Mouse (Mus musculus): Measurements from ENCODE around the gene Lpp.

Lpp gene

GRCm38 (mm10) chr16:24560998-24561397 is 167.7 kb downstream of the Lpp start:
- no peak for DNase-seq (ENCODE audit: low read depth)

GRCm38 (mm10) chr16:24561602-24562001 is 168.3 kb downstream of the Lpp start:
- no peak for DNase-seq (ENCODE audit: low read depth)

- DNase-seq (ENCODE audit: low read depth) = no peak
Measured at GRCm38 (mm10) chr16:24565311-24565710, 172.0 kb downstream of the Lpp start.

GRCm38 (mm10) chr16:24566277-24566676 is 173.0 kb downstream of the Lpp start:
- no peak for DNase-seq (ENCODE audit: low read depth)

- no peak for DNase-seq (ENCODE audit: low read depth)
Measured at GRCm38 (mm10) chr16:24567562-24567961, 174.3 kb downstream of the Lpp start.

- no peak for DNase-seq (ENCODE audit: low read depth)
Measured at GRCm38 (mm10) chr16:24568061-24568460, 174.8 kb downstream of the Lpp start.

- no peak for DNase-seq (ENCODE audit: low read depth)
Measured at GRCm38 (mm10) chr16:24569681-24570080, 176.4 kb downstream of the Lpp start.

GRCm38 (mm10) chr16:24576999-24577398 is 183.7 kb downstream of the Lpp start:
- no peak for DNase-seq (ENCODE audit: low read depth)

- DNase-seq (ENCODE audit: low read depth) = no peak
Measured at GRCm38 (mm10) chr16:24577798-24578197, 184.5 kb downstream of the Lpp start.

GRCm38 (mm10) chr16:24582847-24583246 is 189.5 kb downstream of the Lpp start:
- no peak for DNase-seq (ENCODE audit: low read depth)

- DNase-seq (ENCODE audit: low read depth) = no peak
Measured at GRCm38 (mm10) chr16:24593535-24593934, 200.2 kb downstream of the Lpp start.

GRCm38 (mm10) chr16:24594508-24594907 is 201.2 kb downstream of the Lpp start:
- no peak for DNase-seq (ENCODE audit: low read depth)

- no peak for DNase-seq (ENCODE audit: low read depth)
Measured at GRCm38 (mm10) chr16:24595493-24595892, 202.2 kb downstream of the Lpp start.

- DNase-seq (ENCODE audit: low read depth) = no peak
Measured at GRCm38 (mm10) chr16:24598567-24598966, 205.3 kb downstream of the Lpp start.

- no peak for DNase-seq (ENCODE audit: low read depth)
Measured at GRCm38 (mm10) chr16:24599766-24600165, 206.5 kb downstream of the Lpp start.

- DNase-seq (ENCODE audit: low read depth) = no peak
Measured at GRCm38 (mm10) chr16:24600260-24600948, 207.1 kb downstream of the Lpp start.

GRCm38 (mm10) chr16:24603342-24603741 is 210.0 kb downstream of the Lpp start:
- DNase-seq (ENCODE audit: low read depth) = no peak

GRCm38 (mm10) chr16:24607896-24608457 is 214.7 kb downstream of the Lpp start:
- DNase-seq (ENCODE audit: low read depth) = no peak

GRCm38 (mm10) chr16:24619458-24619857 is 226.2 kb downstream of the Lpp start:
- DNase-seq (ENCODE audit: low read depth) = peak; percentile 14

GRCm38 (mm10) chr16:24620021-24620420 is 226.7 kb downstream of the Lpp start:
- no peak for DNase-seq (ENCODE audit: low read depth)

- DNase-seq (ENCODE audit: low read depth) = no peak
Measured at GRCm38 (mm10) chr16:24622226-24623194, 229.2 kb downstream of the Lpp start.

GRCm38 (mm10) chr16:24624335-24624734 is 231.0 kb downstream of the Lpp start:
- no peak for DNase-seq (ENCODE audit: low read depth)

- DNase-seq (ENCODE audit: low read depth) = no peak
Measured at GRCm38 (mm10) chr16:24625576-24625975, 232.3 kb downstream of the Lpp start.
